Mouse (Mus musculus): ENCODE data around the gene Stk11ip. TPM values are rescaled to one million over a fixed set of nuclear protein-coding genes. Genes with fewer than 3 reads are reported as not detected.

Stk11ip gene
- polyA plus RNA-seq, 1 experiment from 2014 or later: 30.5 TPM

DNA sequence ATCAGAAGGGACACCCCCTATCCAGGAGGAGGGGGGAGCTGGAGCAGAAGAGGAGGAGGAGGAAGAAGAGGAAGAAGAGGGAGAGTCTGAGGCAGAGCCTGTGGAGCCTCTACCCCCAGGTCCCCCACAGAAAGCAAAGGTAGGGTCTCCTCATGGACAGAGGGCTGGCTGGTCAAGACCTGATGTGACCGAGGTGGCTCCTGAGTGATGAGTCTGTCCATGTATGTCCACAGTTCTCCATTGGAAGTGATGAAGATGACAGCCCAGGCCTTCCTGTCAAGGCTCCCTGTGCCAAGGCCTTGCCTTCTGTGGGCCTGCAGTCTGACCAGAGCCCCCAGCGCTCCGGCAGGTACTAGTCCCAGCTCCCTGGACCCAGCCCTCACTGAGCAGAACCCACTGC, 26.8 kb downstream of the Stk11ip start:
- ATAC-seq (ENCODE audit: low FRiP score, low read depth): no peak
- Histone ChIP-seq H3K4me3 (no peak overlapping the region), H3K4me1 (peaks cover 15% of the 10 kb centered on the region), H3K27ac (replicated peaks) (no peak overlapping the region), H3K9me3 (no peaks in the 10 kb centered on the region), H3K4me2 (replicated peaks) (no peak overlapping the region), H3K36me3 (peaks cover 35% of the 10 kb centered on the region), H3K9ac (replicated peaks) (no peak overlapping the region), H3K27me3 (no peaks in the 10 kb centered on the region)
- 98% methylated on average over 3 of the region's 3 CpGs for WGBS

DNA sequence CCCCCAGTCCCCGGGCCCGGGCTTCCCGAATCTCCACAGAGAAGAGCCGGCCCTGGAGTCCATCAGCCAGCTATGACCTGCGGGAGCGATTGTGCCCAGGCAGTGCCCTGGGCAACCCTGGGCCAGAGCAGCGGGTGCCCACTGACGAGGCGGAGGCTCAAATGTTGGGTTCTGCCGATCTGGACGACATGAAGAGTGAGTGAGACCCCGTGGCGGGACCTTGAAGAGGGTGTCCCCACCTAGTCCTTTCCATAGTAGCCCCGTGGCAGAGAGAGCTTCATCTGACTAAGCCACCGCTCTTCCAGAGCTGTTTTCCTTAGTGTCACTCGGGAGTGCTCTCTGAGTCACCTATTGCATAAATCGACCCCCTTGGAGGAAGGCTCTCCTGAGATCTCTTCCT, 27.5 kb downstream of the Stk11ip start:
- H3K9ac ChIP-seq (replicated peaks): no peak overlapping the region
- no peak overlapping the region for H3K4me3 ChIP-seq
- no peak overlapping the region for H3K27ac ChIP-seq (replicated peaks)
- 90% methylated on average over 17 of the region's 17 CpGs for WGBS
- ATAC-seq (ENCODE audit: low FRiP score, low read depth): no peak
- H3K4me2 ChIP-seq (replicated peaks): no peak overlapping the region
- H3K9me3 ChIP-seq: no peaks in the 10 kb centered on the region
- peaks cover 43% of the 10 kb centered on the region for H3K36me3 ChIP-seq
- H3K4me1 ChIP-seq: peaks cover 15% of the 10 kb centered on the region
- H3K27me3 ChIP-seq: no peaks in the 10 kb centered on the region

DNA sequence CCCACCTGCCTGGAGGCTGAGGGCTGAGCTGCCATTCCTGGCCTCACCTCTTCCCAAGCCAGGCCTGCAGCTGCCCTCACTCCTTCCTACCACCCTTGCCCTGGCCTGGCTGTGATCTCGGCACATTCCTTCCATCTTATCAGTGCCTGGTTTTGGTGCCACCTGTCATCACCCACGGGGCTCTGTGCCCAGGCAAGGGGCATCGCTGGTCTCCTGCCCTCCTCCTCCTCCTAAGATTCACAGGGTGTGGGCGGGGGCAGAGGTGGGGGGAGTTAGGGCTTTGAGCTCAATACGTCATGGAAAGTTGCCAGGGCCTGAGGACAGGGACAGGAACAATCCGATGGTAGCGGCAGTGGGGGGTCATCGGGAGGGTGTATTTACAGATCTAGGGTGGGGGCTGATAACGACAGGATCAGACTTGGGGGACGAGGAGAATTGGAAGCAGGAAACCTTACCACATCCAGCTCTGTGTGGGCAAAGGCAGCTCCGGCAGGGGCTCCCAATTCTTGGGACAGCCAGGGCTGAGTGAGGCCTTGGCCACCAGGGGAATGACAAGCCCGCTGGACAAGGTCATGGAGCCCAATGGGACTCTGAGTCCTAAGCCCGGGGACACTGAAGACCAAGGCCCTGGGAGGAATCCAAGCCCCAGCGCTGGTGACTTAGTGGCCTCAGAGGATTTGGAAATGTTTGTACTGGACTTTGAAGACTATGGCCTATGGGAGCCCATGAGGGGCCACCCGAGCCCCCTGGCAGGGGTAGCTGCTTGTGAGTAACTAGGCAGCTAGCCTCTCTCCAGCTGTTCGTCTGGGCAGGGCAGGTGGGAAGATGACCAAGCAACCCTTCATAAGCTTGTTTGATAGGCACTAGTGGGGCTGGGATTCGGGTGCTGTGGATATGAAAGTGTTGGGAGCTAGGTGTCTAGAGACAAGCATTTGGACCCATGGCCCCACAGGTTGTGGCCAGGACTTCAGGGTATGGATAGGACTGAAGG, 28.3 kb downstream of the Stk11ip start:
- WGBS: 88% methylated on average over 17 of the region's 17 CpGs
- no peaks in the 10 kb centered on the region for H3K27me3 ChIP-seq
- H3K4me1 ChIP-seq: peaks cover 15% of the 10 kb centered on the region
- no peaks in the 10 kb centered on the region for H3K9me3 ChIP-seq
- ATAC-seq (ENCODE audit: low FRiP score, low read depth): no peak
- H3K4me3 ChIP-seq: no peak overlapping the region
- H3K36me3 ChIP-seq: peaks cover 50% of the 10 kb centered on the region
- no peak overlapping the region for H3K9ac ChIP-seq (replicated peaks)
- no peak overlapping the region for H3K27ac ChIP-seq (replicated peaks)
- no peak overlapping the region for H3K4me2 ChIP-seq (replicated peaks)

DNA sequence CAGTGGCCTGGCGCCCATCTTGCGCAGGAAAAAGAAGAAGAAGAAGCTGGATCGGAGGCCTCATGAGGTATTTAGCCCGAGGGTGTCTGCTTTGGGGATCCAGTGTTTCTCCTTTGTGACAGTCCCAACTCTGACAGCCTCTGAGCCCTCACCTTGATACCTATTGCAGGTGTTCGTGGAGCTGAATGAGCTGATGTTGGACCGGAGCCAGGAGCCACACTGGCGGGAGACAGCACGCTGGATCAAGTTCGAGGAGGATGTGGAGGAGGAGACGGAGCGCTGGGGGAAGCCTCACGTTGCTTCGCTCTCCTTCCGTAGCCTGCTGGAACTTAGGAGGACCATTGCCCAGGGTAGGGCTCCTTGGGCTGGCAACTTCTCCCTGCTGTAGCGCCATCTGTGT, 29.3 kb downstream of the Stk11ip start:
- Histone ChIP-seq H3K9ac (replicated peaks) (no peak overlapping the region), H3K4me1 (peaks cover 13% of the 10 kb centered on the region), H3K36me3 (peaks cover 59% of the 10 kb centered on the region), H3K27me3 (no peaks in the 10 kb centered on the region), H3K4me3 (no peak overlapping the region), H3K27ac (replicated peaks) (no peak overlapping the region), H3K9me3 (no peaks in the 10 kb centered on the region), H3K4me2 (replicated peaks) (no peak overlapping the region)
- ATAC-seq (ENCODE audit: low FRiP score, low read depth): no peak
- WGBS: 92% methylated on average over 15 of the region's 15 CpGs

DNA sequence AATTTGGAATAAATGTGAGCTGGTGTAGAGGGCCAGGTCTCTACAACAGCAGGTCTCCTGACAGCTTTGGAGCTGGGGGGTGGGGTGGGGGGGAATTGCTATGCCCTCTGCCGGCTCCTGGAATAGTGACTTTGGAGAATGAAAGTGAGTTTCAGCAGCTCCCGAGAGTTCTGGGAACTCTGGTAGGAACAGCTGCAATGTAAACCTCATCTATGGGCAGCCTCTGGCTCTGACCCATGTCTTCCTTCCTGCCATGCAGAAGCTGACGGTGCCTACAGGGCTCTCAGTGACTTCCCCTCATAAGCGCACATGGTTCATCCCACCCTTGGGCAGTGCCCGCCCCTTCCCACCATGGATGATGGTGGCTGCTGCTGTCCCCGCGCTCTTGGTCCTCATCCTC, 34.4 kb downstream of the Stk11ip start:
- ATAC-seq (ENCODE audit: low FRiP score, low read depth): no peak
- peaks cover 12% of the 10 kb centered on the region for H3K4me1 ChIP-seq
- H3K4me2 ChIP-seq (replicated peaks): no peak overlapping the region
- H3K4me3 ChIP-seq: no peak overlapping the region
- WGBS: 89% methylated on average over 7 of the region's 7 CpGs
- no peak overlapping the region for H3K27ac ChIP-seq (replicated peaks)
- H3K9ac ChIP-seq (replicated peaks): no peak overlapping the region
- H3K27me3 ChIP-seq: no peaks in the 10 kb centered on the region
- peaks cover 60% of the 10 kb centered on the region for H3K36me3 ChIP-seq
- H3K9me3 ChIP-seq: no peaks in the 10 kb centered on the region

DNA sequence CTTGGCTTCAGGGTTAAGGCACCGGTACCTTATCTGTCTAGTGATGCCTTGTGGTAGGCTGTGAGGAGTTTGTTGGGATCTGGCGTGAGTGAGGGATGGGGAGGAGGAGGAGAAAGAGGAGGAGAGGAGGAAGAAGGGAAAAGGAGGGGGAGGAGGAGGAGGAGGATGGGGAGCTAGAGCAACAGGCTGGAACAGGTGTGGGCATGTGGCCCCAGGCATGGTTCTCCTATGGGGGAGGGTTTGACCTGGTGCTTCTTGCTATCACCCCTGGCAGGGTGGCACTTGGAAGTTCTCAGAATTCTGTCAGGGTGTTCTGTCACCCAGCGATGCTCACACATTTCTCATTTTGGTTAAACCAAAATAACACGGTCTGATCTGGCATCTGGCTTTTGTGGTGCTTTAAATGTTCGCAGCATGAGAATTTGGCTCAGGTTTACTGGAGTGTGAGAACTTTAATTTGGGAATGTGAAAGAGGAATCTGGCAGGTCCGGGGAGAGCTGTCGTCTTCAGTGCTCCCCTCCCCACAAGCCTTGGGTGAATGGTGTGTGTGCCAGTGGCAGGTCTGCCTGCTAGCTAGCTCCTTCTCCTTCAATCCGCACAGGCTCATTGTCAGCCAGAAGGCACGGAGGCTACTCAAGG, 34.9 kb downstream of the Stk11ip start:
- 90% methylated on average over 9 of the region's 9 CpGs for WGBS

DNA sequence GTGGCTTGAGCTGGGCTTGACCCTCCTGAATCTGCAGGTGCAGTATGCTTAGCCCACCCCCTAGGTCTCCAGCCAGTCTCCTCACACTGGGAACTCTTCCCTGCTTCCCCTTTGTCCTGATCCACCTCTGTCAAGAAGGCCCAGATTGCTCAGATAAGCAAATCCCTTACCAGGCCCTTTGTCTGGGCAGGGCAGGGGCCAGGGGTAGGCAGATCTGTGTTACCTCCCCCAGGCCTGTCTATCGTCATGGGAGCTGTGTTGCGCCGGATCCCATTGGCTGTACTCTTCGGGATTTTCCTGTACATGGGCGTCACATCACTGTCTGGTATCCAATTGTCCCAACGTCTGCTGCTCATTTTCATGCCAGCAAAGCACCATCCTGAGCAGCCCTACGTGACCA, 35.7 kb downstream of the Stk11ip start:
- Histone ChIP-seq H3K27ac (replicated peaks) (no peak overlapping the region), H3K27me3 (no peaks in the 10 kb centered on the region), H3K9me3 (no peaks in the 10 kb centered on the region), H3K4me3 (no peak overlapping the region), H3K36me3 (peaks cover 46% of the 10 kb centered on the region), H3K9ac (replicated peaks) (no peak overlapping the region), H3K4me2 (replicated peaks) (no peak overlapping the region), H3K4me1 (peaks cover 12% of the 10 kb centered on the region)
- no peak for ATAC-seq (ENCODE audit: low FRiP score, low read depth)
- WGBS: 86% methylated on average over 7 of the region's 7 CpGs

More for the DNA sequence above, 34.9 kb downstream of the Stk11ip start:
- Histone ChIP-seq H3K9ac (replicated peaks) (no peak overlapping the region), H3K9me3 (no peaks in the 10 kb centered on the region), H3K36me3 (peaks cover 54% of the 10 kb centered on the region), H3K4me1 (peaks cover 12% of the 10 kb centered on the region), H3K4me3 (no peak overlapping the region), H3K27ac (replicated peaks) (no peak overlapping the region), H3K27me3 (no peaks in the 10 kb centered on the region), H3K4me2 (replicated peaks) (no peak overlapping the region)
- ATAC-seq (ENCODE audit: low FRiP score, low read depth): no peak

DNA sequence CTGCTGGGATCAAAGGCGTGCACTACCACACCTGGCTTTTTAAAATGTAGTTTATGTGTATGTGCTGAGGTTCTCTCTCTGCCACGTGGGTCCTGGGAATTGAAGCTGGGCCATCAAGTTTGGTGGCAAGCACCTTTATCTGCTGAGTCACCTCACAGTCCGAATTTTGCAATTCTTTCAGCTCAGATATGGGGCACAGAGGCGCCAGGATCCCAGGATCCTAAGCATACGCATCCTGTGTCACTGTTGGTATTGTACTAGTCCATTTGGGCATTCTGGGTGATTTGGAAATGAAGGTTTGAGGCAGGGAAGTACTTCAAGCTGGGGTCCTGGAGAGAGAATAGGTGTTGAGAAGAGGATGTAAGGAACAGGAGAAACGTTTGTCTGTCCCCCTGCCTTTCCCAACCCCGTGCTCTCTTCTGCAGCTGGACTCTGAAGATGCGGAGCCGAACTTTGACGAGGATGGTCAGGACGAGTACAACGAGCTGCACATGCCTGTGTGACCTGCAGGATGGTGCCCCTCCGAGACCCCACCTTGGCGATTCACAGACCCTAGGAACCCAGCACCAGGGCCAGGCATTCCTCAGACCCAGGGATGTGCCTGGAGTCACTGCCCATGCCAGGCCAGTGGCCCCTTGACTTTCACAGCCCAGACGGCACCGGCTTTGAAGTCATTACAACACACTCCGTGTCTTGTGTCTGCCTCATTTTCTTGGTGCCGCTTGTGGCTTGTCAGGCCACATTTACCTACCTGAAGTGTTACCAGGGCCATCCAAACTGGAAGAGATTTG, 37.3 kb downstream of the Stk11ip start:
- ATAC-seq (ENCODE audit: low FRiP score, low read depth): no peak; the same call in 1 of the 2 replicates

DNA sequence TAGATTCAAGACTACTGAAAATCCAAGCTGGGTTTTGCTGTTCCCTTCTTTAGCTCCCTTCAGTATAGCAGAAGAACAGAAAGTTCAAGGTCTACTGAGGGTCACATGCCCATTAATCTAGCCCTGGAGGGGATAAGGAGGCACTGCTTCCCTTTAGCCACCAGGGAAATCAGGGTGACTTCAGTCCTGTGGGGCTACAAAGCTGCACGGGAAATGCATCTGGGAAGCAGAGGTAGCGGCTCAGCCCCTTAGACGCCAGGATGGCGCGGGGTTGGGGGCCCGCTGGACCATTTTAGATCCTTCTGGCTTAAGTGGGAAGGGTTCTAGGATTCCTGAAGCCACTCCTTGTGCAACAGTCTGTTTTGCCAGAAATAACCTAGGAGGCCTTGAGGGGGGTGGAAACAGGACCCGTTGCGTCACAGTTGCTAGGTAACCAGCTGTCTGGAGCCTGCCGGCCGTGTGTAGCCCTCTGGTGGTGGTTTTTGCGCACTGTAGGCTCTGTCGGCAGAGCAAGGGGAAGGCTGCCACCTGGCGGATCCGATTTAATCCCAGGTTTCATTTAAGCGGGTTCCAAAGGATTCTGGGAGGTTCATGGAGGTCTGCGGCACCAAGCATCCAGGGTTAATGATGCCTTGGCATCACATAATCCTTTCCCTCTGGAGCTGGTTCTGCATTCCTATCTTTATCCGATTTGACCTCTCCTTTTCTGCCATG, 38.0 kb downstream of the Stk11ip start:
- H3K4me2 ChIP-seq (replicated peaks): peak overlapping the region; percentile 44
- WGBS: 9% methylated on average over 17 of the region's 17 CpGs
- H3K4me1 ChIP-seq: peaks cover 12% of the 10 kb centered on the region
- peak; percentile 94 for ATAC-seq (ENCODE audit: low FRiP score, low read depth)
- no peak overlapping the region; the same call in 1 of the 2 replicates for H3K4me3 ChIP-seq
- no peaks in the 10 kb centered on the region for H3K27me3 ChIP-seq
- no peak overlapping the region; the same call in 1 of the 2 replicates for H3K9ac ChIP-seq (replicated peaks)
- H3K9me3 ChIP-seq: 0 out of 2 replicates have a peak, but pooled peaks cover 4% of the 10 kb centered on the region
- H3K27ac ChIP-seq (replicated peaks): 0 out of 2 replicates have a peak overlapping the region, but pooled peaks have one; percentile 46
- peaks cover 24% of the 10 kb centered on the region for H3K36me3 ChIP-seq

More for the DNA sequence above, 37.3 kb downstream of the Stk11ip start:
- Histone ChIP-seq H3K36me3 (peaks cover 32% of the 10 kb centered on the region), H3K9me3 (0 out of 2 replicates have a peak, but pooled peaks cover 4% of the 10 kb centered on the region), H3K4me1 (peaks cover 12% of the 10 kb centered on the region), H3K4me3 (no peak overlapping the region), H3K27ac (replicated peaks) (no peak overlapping the region), H3K4me2 (replicated peaks) (no peak overlapping the region), H3K9ac (replicated peaks) (no peak overlapping the region), H3K27me3 (no peaks in the 10 kb centered on the region)
- WGBS: 90% methylated on average over 18 of the region's 18 CpGs

DNA sequence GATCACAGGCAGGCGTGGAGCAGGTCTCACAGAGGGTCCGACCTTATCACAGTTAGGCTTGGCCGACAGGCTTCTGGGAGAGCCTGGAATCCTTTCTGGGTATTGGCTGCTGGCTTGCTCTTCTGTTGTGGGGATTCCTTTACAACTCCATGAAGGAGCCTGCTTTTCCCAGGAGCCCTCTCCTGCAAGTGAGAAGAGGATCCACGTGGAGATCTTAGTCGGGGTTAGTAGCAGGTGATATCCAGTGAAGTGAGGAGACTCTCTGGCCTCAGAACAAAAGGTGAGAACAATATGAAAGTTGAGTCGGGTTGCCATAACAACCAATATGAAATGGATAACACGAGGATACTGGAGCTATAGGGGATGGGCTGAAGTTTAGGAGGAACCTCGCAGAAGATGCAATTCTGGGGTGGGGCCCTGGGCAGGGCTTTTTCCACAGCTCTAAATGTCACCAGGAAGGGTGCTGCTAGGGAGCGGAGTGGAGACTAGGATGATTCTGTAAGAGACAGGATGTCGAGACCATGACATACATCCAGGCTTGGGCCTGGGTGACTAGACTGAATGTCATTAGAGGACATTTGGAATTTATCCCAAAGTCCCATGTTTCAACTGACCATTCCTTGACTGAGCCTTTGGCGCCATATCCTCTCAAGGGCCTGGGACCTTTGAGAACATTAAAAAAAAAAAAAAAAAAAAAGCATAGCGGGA, 39.0 kb downstream of the Stk11ip start:
- H3K9ac ChIP-seq (replicated peaks): no peak overlapping the region
- no peak for ATAC-seq (ENCODE audit: low FRiP score, low read depth)

More for the DNA sequence above, 39.0 kb downstream of the Stk11ip start:
- no peak overlapping the region for H3K4me3 ChIP-seq
- H3K9me3 ChIP-seq: 0 out of 2 replicates have a peak, but pooled peaks cover 4% of the 10 kb centered on the region
- 85% methylated on average over 12 of the region's 12 CpGs for WGBS
- H3K4me1 ChIP-seq: peaks cover 12% of the 10 kb centered on the region
- H3K27ac ChIP-seq (replicated peaks): 0 out of 2 replicates have a peak overlapping the region, but pooled peaks have one; percentile 46
- H3K36me3 ChIP-seq: peaks cover 15% of the 10 kb centered on the region
- H3K27me3 ChIP-seq: no peaks in the 10 kb centered on the region
- H3K4me2 ChIP-seq (replicated peaks): no peak overlapping the region

All from midbrain, embryonic 12.5 days (tissue).